Mouse (Mus musculus): Measurements from ENCODE around the gene Mrps21.

DNA sequence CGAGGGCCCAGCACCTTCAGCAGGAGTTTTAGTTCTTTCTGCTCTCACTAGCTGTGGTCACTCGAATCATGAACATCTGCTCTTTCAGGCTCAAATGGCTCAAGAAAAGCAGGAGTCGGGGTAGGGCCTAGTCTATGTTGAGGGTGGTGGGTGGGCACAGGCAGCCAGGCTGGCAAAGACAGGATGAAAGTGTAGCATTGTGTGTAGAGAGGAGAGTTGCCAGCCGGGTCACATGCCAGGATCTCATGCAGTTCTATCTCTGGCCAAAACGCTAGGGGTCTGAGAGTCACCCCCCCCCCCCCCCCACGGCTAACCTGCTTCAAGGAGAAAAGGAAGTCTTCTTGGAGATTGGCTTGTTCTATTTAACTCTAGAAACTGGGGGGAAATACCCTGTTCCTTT, 31.3 kb upstream of the Mrps21 start:
- no peak for TF ChIP-seq CTCF (IDR thresholded peaks at IDR 0.05; ENCODE audit: low read depth, low read length)
- TF ChIP-seq POLR2A (IDR thresholded peaks at IDR 0.05; ENCODE audit: extremely low read depth, insufficient read depth, low read length), result no peak

All from liver, adult 2 months (tissue).